Mouse (Mus musculus) lung, adult 18-20 months (tissue): Measurements from ENCODE around the gene Ibsp.
A peak's percentile ranks its signal among the peaks of the same experiment; 100 is the strongest.

ENCODE experiments used
- DNase-seq, 2 experiments: peaks; one replicate each; pipeline ENCODE4 v3.0.0; 2022; ENCODE audit warnings: mixed read lengths in 2 of 2

Ibsp gene

DNA sequence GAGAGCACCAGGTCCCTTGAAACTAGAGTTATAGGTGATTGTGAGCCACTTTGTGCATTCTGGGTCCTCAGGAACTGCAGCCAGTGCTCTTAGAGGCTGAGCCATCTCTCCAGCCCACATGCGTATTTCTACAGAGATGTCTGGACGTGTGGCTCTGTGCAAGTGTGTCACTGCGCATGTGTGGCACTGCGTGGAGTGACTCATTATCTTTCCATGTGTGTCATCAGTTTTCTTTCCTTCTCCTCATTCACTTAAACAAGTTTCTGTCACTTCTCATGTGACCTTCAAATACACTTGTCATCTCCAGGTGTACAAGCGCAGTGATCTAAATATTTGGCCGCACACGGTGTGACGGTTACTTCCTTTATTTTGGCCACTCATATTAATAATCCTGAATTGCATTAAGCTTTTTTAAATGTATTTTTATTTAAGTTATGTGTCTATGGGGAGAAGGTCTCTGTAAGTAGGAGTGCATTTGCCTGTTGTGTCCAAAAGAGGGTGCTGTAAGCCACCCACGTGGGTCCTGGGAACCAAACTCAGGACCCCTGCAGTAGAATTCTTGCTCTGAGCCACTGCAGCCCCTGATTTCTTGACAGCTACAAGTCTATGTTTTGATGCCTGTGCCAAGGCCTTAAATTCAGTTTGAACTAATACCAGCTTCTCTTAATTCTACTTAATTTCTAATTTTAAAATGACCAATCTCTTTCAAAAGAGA lies 45.7 kb downstream of the Ibsp start:
- no peak for DNase-seq

DNA sequence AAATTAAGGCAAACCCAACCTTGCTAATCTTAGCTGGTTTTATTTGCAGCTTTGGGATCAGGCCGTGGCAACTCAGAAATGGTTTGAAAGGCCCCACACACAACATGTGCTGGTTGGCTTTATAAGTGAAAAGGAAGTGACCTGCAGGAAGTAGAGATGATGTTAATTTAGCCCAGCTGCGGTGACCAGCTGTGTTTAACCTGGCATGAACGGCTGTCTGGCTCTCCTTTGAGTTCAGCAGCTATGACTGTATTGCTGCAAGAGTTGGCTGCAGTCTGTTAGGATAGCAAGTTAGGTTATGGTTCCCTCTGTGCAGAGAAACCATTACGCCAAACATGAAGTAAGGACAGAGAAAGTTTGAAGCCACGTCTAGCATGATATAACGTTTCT lies 46.3 kb downstream of the Ibsp start:
- peak in 1 of 2 experiments; percentile 9 for DNase-seq

DNA sequence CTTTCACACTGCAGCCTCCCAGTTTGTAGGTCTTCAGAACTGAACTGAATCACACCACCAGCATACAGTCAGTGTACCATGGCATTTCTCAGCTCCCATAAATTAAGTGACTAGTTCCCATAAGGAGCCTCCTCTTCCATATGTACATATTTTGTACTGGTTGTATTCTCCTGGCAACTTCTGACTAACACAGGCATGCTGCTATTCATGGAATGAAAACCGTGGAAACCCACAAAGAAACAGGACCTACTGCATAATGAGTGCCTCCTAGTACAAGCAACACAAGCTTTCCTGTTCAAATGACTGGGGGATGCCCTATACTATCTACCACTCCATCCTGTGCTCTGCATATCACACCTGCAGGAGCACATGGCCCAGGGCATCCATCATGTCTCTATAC lies 52.1 kb downstream of the Ibsp start:
- DNase-seq = no peak

DNA sequence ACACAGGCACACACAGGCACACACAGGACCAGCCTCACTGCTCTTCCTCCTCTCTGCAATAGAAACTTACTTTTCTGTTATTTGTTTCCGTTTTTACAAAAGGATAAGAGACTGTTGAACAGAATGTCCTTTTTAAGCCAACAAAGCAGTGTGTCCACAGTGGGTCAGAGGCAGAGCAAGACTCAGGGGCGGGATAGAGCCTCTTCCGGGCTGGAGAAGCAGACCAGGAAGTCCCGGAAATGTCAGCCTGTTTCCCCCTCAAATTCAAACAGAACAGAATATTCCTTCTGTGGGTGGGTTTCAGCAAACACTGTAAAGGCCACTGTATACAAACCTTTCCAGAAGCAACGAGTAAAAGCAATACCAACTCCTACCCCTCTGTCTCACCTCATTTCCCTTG lies 52.9 kb downstream of the Ibsp start:
- DNase-seq = no peak

DNA sequence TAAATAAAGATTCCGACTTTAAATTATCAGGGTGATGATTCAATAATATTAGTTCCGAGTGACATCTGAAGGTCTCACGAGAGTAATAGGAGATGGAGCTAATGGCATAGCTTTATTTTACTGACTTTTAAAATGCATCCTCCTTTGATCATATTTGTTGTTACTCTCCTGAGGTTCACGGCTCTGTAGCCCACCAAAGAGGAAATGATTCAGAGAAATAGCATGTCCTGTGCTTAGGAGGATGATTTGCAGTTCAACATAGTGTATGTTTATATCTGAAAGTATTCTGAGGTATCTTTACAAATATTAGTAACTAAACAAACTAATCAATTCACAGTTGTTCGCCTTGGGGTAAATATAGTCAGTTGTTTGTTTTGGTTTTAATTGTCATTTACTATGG lies 58.6 kb downstream of the Ibsp start:
- no peak for DNase-seq

DNA sequence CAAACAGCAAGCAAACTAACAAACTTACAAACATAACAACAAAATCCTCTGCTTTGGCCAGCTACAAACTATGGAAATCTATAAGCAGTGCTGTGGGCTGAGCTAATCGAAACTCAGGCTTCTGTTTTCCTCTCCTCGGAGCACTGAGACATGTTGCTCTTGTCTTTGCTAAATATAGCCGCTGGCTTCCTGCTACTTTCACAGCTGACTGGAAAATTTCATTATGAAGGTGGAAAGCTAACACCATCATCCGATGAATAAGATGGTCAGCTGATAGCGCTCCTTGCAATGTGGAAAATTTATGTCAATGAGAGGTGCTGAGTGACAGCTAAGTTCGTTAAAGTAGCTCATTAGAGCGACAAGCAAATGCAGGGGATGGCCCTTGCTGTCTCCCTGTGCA lies 59.6 kb downstream of the Ibsp start:
- DNase-seq = no peak

DNA sequence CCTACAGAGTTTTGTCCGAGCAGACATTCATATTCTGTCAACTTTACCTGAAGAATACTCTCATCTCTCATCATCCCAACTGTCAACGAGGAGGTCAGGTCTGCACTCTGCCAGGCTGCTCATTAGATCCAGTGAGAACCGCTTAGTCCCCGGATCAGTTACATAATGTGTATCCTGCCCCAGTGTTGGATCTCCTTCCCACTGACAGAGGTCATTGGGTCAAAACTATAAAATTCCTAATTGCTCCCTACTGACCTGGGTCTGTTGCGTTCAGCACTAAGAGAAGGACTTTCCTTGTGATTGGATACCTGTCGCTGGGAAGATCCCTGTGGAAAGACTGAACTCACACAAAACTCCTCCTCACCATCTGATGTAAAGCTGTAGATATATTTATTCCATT lies 60.3 kb downstream of the Ibsp start:
- DNase-seq = no peak
